Mouse (Mus musculus) hematopoietic stem cell, adult 5-6 weeks (primary cell): ENCODE measurements at regions not wholly inside any gene's neighbourhood (a gene's known extent, or its start where the extent isn't known, plus 50 kb on each side); places are given as distances from the start of the nearest gene placed in this dataset.
"Not testable (repeated sequence)": the region's sequence is repeated elsewhere in the genome, so short reads cannot be mapped to it uniquely, and the experiment has no call there.

Source experiments
- ATAC-seq, 2 experiments: fragments of 125-278 bp in 1 of 2; replicated peaks in 1 of 2; 2 replicates each; pipeline ENCODE4 v1.8.0; 2016 to 2017; ENCODE audit warnings: inconsistent platforms in 2 of 2, mild to moderate bottlenecking in 2 of 2, moderate number of reproducible peaks in 2 of 2, low read depth in 1 of 2, moderate TSS enrichment in 1 of 2; ENCODE audit not compliant: low FRiP score in 2 of 2, poor library complexity in 2 of 2, severe bottlenecking in 2 of 2, insufficient read depth in 1 of 2, low TSS enrichment in 1 of 2

- ATAC-seq: peak; percentile 14 to 15; a peak in 1 of 4 replicates
Measured at GRCm38 (mm10) chr15:3171774-3172173, 96.6 kb upstream of the Selenop start.

GRCm38 (mm10) chr15:3174072-3174471 is 94.3 kb upstream of the Selenop start:
- peak; percentile 78 to 83 for ATAC-seq

GRCm38 (mm10) chr15:3174848-3175247 is 93.5 kb upstream of the Selenop start:
- ATAC-seq: peak; percentile 54 to 66; a peak in 2 of 4 replicates

DNA sequence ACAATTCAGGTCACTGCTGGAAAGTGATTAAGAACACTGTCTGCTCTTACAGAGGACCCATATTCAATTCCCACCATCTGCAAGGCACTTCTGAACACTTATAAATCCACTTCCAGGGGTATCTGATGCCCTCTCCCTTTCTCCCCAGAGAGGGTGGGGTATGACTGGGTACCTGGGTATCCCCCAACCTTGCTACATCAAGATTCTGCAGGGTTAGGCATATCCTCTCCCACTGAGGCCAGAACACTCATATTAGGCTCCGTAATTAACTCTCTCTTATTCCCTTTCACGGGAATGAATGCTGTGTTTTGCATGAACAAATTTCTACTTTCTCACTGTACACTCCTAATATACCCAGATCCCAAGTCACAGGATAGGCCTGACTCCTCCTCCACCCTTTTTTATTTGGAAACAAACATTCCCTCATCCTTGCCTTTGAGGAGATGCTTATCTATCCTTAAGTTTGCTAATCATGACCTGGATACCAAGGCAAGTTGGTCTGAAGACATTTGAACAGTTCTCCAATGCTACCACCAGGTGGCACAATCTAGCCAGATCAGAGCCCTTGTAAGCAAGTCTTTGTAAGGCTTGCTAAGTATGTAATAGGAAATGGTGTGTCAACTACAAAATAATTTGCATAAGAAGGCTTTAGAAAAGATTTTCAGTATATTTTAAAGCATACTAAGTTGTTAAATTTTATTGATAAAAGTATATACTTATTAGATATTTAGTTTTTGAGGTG is 66.3 kb upstream of the Selenop start:
- ATAC-seq: peak; percentile 80 to 83

DNA sequence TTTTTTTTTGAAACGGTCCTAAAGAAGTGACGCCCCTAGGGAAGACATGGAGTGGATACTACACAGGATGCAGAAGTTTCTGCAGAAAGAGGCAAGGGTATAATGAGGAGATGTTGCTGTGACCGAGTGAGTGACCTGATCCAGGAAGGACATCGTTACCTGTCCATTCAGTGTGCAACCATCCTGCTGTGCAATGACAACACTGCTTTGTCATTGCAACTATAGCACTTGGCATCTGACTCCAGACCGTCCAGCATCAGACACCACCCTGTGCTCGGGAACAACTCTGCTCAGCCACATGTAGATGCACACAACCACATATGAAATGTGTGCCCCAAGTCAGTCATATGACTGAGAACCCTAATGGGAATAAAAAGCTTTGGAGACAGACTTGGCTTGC is 62.8 kb upstream of the Selenop start:
- no peak for ATAC-seq

DNA sequence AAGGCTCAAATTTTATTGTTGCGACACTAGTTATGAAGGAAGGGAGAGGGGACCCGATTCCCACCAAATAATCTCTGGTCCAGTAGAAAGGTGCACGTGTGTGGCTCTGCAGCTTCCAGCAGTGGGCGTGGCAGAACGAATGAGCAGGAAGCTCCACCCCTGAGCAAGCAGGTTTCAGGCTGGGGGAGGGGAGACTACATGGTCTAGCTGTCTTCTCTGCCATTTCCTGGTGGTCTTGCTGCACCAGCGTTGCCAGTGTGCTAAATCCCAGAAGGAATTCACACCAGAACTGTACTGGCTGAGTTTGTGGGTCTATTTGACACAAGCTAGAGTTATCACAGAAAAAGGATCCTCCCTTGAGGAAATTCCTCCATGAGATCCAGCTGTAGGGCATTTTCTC is 62.3 kb upstream of the Selenop start:
- not testable (repeated sequence) for ATAC-seq

- ATAC-seq: peak; percentile 66 to 83; a peak in 3 of 4 replicates
Measured at GRCm38 (mm10) chr15:3213721-3214120, 54.6 kb upstream of the Selenop start.

DNA sequence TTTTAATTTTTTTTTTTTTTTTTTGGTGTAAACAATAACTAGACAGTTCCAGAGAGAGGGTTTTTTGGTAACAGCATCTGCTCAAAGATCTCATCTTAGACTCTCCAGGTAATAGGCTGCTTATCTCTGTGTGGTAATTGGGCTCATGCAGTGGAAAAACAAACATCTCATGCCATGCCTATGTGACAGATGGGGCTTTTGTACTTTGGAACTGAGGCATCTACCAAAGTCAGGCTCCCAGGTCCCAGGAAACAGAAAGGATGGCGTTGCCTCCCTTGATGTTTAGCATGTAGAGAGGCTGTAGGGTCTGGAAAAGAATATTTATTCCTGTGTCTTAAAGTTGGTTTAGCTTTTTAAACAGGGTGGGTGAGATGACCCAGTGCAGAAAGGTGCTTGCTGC is 53.1 kb upstream of the Selenop start:
- no peak for ATAC-seq
